Mouse (Mus musculus) effector memory CD4-positive, alpha-beta T cell, adult 5 months (primary cell): ENCODE data around the gene Pramef25. TPM values are rescaled to one million over a fixed set of nuclear protein-coding genes. Genes with fewer than 3 reads are reported as not detected.

Experiments used
- polyA plus RNA-seq: library from polyadenylated mRNA; unstranded; fragments of 100-300 nt; shearing (Covaris generic); gene quantifications from one replicate; pipeline ENCODE4 v1.2.1, GENCODE M21; 2017

Pramef25 gene
- polyA plus RNA-seq: not detected

DNA sequence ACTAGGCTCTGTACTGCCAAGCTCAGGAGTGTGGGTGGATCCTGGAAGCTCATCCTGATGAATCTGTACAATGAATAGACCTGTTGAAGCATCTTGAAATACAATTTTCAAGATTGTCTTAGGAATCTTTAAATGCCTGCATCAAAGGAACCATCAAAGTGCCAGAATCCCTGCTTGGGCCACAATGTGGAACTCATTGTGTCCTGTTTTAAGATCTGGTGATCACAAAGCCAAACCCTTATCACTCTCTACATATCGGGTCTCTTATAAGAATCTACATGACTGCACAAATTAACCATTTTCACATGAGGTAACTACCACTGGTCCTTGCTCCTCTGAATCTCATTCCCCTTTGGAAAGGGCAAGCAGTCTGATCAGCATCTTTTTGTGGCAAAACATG is at the start of gene Pramef25:
TSS of gene Pramef25 (minus strand) at position 101 of the 400 bp plus-strand sequence.

GRCm38 (mm10) chr4:143994269-143994668 is 43.5 kb upstream of the Pramef25 start, which contains the start of gene Pramef17:
TSS of gene Pramef17 (minus strand) at chr4:143994369.

GRCm38 (mm10) chr4:143966850-143967249 is 16.0 kb upstream of the Pramef25 start, which contains the start of gene Gm13101:
TSS of gene Gm13101 (minus strand) at chr4:143966950.

DNA sequence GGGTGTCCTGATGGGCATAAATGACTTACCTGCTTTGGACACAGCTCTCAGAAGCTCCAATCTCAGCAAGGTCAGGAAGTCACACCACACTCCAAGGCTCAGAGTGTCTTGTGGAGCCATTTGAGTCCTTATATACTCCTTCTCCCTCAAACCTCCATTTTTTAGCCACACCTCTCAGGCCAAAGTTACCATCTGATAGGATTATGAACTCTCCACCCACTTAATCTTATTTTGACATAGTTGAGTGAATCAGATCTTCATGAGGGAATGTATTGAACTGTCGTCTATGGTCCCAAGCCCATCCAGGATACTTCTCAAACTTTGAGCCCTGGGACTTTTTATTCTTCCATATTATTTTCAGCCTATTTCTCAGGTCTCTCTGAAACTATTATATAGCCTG is 50.5 kb downstream of the Pramef25 start, which contains the start of gene Pramef6:
TSS of gene Pramef6 (minus strand) at position 101 of the 400 bp plus-strand sequence.

Other genes starting within 250 kb of the Pramef25 start
- gene Gm13089, start 248.3 kb downstream of the Pramef25 start, polyA plus RNA-seq: not detected
- not detected for gene Gm13078, start 231.6 kb downstream of the Pramef25 start, polyA plus RNA-seq
- gene Gm13023, start 161.7 kb downstream of the Pramef25 start, polyA plus RNA-seq: not detected
- gene Gm13084, start 134.9 kb downstream of the Pramef25 start, polyA plus RNA-seq: not detected
- gene Gm13103, start 104.5 kb downstream of the Pramef25 start, polyA plus RNA-seq: not detected
- not detected for gene Pramef6, start 50.6 kb downstream of the Pramef25 start, polyA plus RNA-seq
- not detected for gene Gm13101, start 15.9 kb upstream of the Pramef25 start, polyA plus RNA-seq
- gene Pramef17, start 43.4 kb upstream of the Pramef25 start, polyA plus RNA-seq: 0.30 TPM
- 0.16 TPM for gene Pramel4, start 108.1 kb upstream of the Pramef25 start, polyA plus RNA-seq
- not detected for gene Gm13102, start 155.5 kb upstream of the Pramef25 start, polyA plus RNA-seq
- not detected for gene Oog3, start 211.6 kb upstream of the Pramef25 start, polyA plus RNA-seq
- not detected for gene Oog2, start 239.7 kb upstream of the Pramef25 start, polyA plus RNA-seq